Mouse (Mus musculus) skeletal muscle tissue, adult 2 months (tissue): ENCODE measurements around the gene Gdf15.

Experiments
- DNase-seq: peaks from one replicate; pipeline ENCODE4 v3.0.0-alpha.2; 2012; ENCODE audit warnings: low read depth, low spot score

The Gdf15 gene

DNA sequence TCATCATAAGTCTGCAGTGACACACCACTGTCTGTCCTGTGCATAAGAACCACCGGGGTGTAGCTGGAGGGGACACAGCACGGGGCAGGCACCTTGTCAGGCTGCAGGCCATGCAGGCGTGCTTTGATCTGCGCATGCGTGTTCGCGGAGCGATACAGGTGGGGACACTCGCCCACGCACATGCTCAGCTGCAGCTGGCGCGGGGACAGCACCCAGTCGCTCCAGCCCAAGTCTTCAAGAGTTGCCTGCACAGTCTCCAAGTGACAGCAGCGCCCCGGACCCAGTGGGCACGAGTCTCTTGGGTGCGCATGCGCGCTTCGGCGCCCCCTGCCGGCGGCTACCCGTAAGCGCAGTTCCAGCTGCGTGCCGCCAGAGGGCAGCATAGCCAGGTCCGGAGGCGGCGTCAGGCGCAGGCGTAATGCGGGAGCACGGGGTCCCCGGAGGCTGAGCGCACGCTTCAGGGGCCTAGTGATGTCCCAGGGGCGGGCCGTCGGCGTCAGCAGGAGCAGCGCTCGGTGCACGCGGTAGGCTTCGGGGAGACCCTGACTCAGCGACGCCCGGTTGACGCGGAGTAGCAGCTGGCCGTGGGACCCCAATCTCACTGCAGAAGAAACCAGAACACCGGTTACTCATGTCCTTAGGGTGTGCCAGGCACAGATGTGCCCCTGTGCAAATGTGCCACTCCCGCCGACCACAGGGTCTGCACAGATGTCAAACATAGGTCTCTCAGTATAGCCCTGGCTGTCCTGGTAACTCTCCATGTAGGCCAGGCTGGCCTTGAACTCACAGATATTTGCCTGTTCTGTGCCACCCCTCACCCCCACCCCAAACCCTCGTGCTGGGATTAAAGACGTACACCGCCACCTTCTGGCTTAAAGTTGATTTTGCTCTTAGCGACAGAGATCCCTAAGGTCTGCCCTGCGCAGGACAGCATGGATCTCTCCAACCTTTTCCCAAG is 2.4 kb downstream of the Gdf15 start:
- DNase-seq: peak; percentile 95

- DNase-seq: no peak
These were observed 3.2 kb downstream of the Gdf15 start for GRCm38 (mm10) chr8:70628986-70629490.

DNA sequence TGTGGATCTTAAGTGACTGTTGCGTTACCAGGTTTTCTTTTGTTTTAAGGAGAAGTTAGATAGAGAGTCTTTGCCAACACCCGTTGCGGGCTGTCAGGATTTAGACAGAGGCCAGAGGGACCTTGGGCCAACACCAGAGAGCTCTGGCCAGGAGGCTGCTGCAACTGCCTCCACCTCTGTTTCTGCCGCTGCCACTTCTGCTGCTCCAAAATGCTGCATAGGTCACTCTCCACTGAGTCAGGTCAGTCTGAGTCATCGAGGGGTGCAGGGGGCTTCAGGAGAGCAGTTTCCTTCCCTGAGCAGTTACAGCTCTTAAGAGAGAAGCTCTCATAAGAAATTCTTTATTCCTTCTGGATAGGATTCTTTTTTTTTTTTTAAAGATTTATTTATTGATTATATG is 5.2 kb downstream of the Gdf15 start:
- no peak for DNase-seq

- DNase-seq: no peak
These were observed 7.2 kb downstream of the Gdf15 start for GRCm38 (mm10) chr8:70625104-70625503.

- DNase-seq: no peak
These were observed 10.0 kb downstream of the Gdf15 start for GRCm38 (mm10) chr8:70622220-70622619.

DNA sequence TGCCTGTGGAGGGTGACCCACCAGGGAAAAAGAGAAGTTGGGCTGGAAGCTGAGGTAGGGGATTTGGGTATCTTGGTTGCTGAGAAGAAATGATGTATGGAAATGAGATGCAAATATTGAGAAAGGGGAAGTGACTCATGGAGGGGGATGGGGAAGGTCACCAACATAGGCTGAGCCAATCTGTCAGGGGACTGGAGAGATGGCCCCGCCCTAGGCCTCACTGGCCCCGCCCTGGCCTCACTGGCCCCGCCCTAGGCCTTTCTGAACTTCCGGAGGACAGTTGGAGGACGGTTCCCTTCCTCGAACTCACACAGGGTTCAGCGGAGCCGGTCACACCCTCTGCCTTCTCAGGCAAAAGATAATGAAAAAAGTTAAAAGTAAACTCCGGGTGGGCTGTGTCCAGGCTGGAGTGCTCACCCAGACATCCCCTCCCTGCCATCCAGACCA is 13.3 kb downstream of the Gdf15 start:
- no peak for DNase-seq

GRCm38 (mm10) chr8:70617985-70618384 is 14.3 kb downstream of the Gdf15 start:
- no peak for DNase-seq

DNA sequence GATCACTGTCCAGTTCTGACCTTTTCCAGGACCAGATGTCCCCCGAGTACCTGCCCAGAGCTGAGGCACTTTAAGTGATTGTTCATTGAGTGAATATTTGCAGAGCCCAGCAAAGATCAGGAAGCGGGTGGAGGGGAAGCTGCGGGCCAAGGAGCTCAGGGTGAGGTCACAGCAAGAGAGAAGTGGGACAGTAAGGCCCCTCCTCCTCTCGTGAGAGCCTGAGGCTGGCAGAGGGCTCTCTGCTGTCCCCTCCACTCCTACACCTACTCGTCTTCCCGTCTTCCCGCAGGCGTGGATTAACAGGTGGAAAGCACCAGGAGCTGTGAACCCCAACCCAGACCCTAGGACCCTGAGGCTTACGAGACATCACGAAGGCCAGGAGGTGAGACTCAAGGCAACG is 15.6 kb downstream of the Gdf15 start:
- DNase-seq: no peak

- DNase-seq: no peak
These were observed 16.4 kb downstream of the Gdf15 start, which contains the start of gene Lrrc25 for GRCm38 (mm10) chr8:70615894-70616293. TSS of gene Lrrc25 (plus strand) at chr8:70616155.

- no peak for DNase-seq
These were observed 17.0 kb downstream of the Gdf15 start for GRCm38 (mm10) chr8:70615281-70615680.

GRCm38 (mm10) chr8:70614469-70614868 is 17.8 kb downstream of the Gdf15 start:
- DNase-seq: no peak

DNA sequence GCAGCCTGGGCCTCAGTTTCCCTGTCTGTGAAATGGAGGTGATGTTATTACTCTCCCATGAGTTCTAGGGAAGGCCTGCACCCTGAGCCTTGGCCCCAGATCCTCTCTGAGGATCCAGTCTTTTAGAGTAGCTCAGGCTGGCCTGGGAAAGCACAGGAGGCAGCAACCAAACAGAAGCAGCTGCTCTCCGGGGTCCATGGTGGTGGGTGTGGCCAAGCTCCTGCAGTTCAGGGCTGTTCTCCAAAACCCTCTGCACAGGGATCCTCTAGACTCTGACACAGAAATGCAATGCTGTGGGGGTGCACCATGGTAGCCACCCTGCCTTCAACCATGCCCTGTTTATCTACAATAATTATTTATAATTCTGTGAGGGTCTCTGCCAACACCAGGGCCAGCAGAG is 18.5 kb downstream of the Gdf15 start:
- no peak for DNase-seq

GRCm38 (mm10) chr8:70611849-70612248 is 20.4 kb downstream of the Gdf15 start:
- peak; percentile 76 for DNase-seq

DNA sequence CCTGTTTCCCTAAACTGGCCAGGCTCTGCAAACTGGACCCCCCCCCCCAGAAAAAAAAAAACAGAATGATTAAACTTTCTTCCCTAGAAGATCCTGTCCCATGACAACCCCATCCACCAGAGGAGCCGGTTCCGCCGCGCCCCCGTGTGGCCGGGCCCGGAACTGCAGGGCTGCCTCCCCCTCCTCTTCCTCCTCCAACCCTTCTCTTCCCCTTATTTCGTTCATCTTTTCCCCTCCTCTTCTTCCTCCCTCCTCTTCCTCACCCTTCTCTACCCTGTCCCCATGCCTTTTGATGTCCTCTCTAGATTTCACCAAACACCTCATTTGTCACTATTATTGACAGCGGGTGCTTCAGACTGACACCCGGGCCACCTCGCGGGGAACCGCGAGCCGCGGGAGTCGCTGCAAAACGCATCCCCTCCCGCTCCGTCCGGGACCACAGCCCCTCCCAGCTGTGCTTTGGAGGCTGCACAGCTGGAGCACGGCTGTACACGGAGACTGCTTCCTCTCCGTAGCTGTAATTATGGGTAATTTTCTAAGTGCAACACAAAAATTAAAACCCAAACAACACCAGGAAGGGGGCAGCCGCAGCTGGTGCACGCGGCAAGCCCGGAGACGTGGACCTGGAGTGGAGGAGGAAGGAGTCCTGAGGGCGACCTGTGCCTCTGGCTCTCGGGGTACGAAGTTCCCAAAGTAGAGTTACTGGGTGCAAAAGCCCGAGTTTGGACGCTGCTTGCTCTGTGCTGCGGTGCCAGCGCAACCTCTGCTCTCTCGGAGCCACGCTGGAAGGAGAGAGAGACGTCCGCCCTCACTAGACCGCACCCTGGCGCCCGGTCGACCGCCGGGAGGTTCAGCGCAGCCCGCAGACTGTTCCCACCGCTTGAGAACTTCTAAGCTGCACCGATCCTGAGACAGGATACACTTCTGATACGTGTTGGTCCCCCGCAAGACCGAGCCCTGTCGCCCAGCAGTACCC is 21.2 kb downstream of the Gdf15 start:
- DNase-seq: peak; percentile 74

- peak; percentile 98 for DNase-seq
These were observed 22.1 kb downstream of the Gdf15 start for GRCm38 (mm10) chr8:70609849-70610795.

DNA sequence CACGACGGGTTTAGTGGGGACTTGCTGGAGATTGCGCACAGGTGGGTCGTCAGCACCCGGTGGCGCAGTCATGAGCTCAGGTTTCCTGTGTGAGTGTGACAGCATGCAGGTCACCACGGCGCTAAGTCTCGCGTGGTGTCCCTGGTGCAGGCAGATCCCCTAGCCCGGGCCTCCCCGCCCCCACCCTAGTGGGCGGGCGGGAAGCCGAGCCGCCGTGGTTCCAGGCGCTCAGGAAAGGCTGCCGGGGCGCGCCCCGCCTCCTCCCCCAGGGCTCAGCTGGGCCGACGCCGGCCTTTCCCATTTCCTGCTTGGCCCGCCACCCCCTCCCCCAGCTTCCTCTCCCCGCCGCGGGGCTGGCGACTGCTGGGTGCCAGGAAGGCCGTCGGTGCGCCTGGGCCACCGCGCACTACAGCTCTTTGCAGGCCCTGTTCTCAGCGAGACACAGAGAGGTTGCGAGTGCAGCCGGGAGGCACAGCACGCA is 22.8 kb downstream of the Gdf15 start:
- DNase-seq: peak; percentile 85

DNA sequence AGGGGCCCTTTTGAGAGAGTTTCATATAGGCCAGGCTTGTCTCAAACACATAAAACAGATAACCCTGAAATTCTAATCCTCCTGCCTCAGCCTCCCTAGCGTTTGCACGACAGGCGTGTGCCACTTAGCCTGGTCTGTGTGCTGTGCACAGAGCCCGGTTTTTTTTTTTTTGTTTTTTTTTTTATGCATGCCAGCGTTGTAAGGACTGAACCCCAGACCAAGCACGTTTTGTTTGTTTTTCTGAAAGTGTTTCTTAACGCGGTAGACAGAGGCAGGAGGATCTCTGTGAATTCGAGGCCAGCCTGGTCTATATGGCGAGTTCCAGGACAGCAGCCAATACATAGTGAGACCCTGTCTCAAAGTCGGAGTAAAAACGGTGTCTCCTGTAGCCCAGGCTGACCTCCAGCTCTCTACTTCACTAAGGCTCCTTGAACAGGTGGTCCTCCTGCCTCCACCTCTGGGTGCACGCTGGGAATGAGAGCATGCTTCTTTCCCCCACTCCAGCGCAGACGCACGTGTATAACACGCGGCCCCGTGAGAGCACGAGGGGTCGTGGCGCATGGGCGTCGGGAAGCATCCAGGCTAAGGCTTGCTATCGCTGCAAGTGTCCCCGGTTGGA is 23.4 kb downstream of the Gdf15 start, which contains the start of gene Ssbp4:
Gene Ssbp4, minus strand, starts transcription at position 124 of the 619 bp plus-strand sequence.
- DNase-seq: no peak

- DNase-seq: no peak
These were observed 24.1 kb downstream of the Gdf15 start for GRCm38 (mm10) chr8:70607898-70608748.

DNA sequence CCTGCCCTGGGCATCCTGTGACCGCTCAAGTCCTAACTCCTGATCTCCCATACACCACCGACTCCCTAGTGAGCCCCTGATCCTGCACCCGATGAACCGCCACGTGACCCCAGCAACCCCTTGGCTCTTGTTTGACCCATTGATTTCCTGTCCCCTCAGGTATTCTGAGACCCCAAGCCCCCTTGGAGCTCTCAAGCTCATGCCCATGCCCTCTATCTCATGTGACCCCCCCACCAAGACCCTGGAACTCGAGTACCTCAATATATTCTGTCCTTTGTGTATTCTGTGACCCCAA is 24.7 kb downstream of the Gdf15 start:
- no peak for DNase-seq
